Mouse (Mus musculus) gastrocnemius, adult 18-20 months (tissue): ENCODE results near the gene Bsx. TPM values are rescaled to one million over a fixed set of nuclear protein-coding genes. Genes with fewer than 3 reads are reported as not detected.

Experiments
- DNase-seq: peaks from one replicate; pipeline ENCODE4 v3.0.0; 2021; ENCODE audit warnings: low spot score
- total RNA-seq, 2 experiments: library from RNA; stranded (reverse); gene quantifications; 2 replicates each; pipeline ENCODE4 v1.2.3; 2021

The Bsx gene
- total RNA-seq, 2 experiments from 2014 or later = not detected

DNA sequence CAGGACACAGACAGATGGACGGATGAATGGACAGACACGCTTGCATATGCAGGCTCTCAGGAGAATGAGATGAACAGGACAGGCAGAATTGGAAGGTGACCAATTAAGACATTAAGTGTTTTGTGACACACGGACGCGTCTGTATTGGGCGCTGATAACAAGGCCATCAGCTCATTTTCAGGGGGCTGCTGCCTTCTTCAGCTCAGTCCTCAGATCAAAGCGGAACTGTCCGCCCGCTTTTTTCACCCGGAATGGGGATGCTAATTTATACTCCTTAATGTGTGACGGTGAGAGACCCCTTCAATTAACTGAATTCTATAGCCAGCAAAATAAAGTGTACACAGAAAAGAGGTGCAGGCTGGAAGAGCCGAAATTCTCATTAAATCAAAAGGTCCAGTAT, 15.5 kb downstream of the Bsx start:
- DNase-seq = no peak

DNA sequence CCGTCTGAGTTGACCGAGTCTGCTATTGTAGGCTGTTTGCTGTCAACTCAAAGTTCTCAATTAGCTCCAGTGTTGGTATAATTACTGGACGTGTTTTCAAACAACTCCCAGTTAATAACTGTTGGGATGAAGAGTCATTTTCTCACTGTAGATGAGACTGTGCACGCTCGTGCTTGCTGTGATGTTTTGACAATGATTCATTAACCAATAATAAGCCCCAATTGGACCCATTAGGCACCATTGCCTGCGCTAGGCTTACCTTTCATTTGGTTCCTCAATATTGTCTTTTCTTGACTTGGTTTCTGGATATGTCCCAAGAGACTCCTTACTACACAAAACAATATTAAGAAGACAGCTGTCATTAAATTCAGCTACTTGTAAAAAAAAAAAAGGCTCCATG, 18.5 kb downstream of the Bsx start:
- no peak for DNase-seq

DNA sequence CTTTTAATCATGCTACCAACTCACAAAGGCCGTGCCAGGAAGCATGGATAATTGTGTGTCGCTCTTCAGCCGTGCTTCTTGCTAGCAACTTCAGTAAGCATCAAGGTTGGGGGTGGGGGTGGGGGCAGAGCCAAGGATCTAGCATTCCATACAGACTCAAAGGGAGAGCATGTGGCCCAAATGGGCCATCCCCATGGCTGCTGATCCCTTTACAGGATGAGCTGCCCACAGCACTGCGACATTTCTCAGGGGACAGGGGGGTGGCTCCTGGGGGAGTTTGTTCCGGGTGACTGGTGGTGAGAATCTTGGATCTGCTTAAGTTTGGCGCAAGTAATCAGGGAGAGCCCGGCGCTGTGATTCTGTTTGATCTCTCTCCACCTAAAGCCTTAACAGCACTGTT, 33.5 kb downstream of the Bsx start:
- no peak for DNase-seq

DNA sequence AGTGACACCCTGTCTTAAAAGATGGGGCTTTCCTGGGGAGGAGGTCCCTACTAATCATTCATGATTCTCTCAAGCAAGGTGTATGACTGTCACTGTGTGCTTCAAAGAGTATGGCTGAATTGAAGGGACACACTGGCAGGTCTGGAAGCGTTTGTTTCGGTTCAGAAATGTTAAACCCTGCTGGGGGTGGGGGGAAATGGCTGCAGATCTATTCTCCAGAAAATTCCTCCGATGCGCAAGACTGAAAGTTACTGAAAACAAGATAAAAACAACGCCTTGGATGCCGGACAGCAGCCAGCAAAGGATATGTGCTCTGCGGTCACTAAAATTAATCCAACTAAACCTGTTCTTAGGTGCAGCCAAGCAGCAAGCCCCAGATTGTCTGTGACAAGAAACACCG, 34.5 kb downstream of the Bsx start:
- DNase-seq = no peak

DNA sequence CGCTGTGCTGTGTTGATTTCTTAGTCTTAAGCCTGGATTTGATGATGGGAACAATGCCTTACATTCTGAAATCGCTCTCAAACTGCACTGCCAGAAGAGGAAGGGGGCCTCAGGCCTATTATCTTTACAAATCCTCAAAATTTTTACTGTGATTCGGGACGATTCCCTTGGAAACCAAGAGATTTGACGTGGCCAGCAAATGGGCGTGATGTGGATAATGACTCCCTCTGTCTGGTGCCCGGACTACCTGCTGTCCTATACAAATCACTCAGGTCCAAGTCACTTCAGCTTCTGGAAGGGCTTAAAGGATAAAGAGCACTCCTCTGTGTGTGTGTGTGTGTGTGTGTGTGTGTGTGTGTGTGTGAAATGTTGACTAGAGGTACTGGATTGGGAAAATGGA, 35.0 kb downstream of the Bsx start:
- no peak for DNase-seq

DNA sequence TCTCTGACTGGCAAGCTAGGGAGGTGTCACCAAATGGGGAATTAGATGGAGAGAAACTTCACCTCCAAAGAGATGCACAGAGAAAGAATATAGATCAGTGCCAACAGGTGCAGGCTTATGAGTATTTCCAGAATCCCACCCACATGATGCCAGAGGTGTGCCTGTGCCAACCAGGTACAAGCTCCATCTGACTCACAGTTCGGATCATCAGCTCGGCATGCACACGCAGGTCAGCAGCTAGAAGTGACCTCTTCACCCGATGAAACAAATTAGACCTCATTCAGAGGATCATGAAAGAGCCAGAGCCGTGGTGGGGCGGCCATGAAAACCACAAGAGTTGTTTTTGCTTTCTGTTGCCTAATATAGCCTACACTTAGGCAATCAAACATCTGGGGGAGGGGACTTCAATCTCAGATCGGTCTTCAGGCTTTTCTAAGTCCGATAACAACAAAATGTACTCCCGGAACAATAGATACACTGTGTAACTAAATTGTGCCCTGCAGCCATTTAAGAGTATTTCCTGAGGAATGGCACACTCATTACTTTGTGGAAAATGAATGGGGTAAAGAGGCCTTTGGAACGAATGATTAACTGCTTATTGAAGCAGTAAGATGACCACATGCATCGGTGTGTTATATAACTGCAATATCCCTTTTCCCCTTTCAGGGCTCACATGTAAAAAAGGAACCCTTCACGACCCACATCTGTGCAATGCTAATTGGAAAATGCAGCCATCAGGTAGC, 44.1 kb downstream of the Bsx start:
- DNase-seq = no peak

DNA sequence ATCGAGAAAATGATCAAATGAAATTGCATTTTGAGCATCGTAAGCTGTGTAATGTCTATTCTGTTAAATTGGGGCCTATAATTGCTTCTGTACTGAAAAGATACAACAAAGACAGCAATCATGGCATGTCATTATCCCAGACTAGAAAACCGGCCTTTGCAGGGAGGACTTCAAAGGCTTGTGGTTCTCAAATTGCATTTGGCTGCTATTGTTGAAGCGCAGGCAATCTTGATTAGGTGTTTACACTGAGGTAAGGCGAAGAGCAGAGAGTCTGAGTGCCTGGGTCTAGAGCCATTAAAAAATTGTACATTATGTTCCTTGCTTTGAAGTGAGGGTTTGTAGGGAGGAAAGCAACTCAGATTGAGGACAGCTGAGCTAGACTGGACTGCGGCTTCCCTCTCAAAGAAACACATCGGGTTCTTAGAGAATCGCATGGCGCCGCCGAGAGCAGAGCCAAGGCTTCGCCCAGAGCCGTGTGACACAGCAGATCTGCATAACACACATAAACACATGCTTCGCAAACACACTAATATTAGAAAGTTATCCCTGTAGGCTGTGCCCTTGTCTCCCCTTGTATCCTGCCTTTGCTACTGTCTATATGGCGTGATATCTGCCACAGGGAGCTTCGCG, 53.5 kb downstream of the Bsx start:
- no peak for DNase-seq

Other genes with a start within 250 kb of the Bsx start
- gene Gm21915, start 203.5 kb upstream of the Bsx start, total RNA-seq = not detected
- gene Clmp, start 188.2 kb upstream of the Bsx start, total RNA-seq = 1 to 10 TPM; 3.7 to 5.6 TPM
- 1,000 to 10,000 TPM in 1 of 2 experiments, 100 to 1,000 TPM in 1; 992 to 1,504 TPM for gene Hspa8, start 73.1 kb upstream of the Bsx start, total RNA-seq
- gene Jhy, start 90.0 kb downstream of the Bsx start, total RNA-seq = not detected
- not detected for gene Crtam, start 130.5 kb downstream of the Bsx start, total RNA-seq